Comparison of ENCODE assay signal across 8 mouse cellular contexts in genomic region chr13:41801177-41801636, GRCm38 (mm10). TPM values are rescaled to one million over a fixed set of nuclear protein-coding genes. Genes with fewer than 3 reads are reported as not detected.
DNase-seq lines count a peak whose midpoint lies in the region; ATAC-seq and TF ChIP-seq lines count a peak whose summit lies in the region.

No protein-coding gene starts in this region.

- no peaks in the 10 kb centered on the region for H3K27me3 ChIP-seq in testis, adult 2 months (ENCODE audit: control insufficient read depth, insufficient read depth, low read length)

- no peak for DNase-seq in testis, postnatal 10 days (ENCODE audit: low spot score)
- peak; percentile 8 to 15 for DNase-seq in cerebellum, postnatal 25 days
- DNase-seq in frontal cortex, postnatal 36 days (ENCODE audit: low spot score in 2 of 2) = peak; percentile 77 to 84
- peak; percentile 84 to 89 for DNase-seq in left cerebral cortex, postnatal 14 days (ENCODE audit: low spot score in 2 of 2)
- no peak for DNase-seq in gastrocnemius, adult 8-10 months (ENCODE audit: low spot score in 2 of 2)

- peak overlapping the region; percentile 57 for H3K4me3 ChIP-seq in testis, adult 2 months (ENCODE audit: control insufficient read depth, low read depth, low read length)
- H3K4me3 ChIP-seq in olfactory bulb, adult 2 months (ENCODE audit: insufficient read depth, low read depth, low read length) = no peak overlapping the region; the same call in 1 of the 2 replicates

- intact Hi-C loops in left cerebral cortex, postnatal 14 days (cut with DNase I) = no loop called here

- TF ChIP-seq POLR2A in testis, adult 2 months (IDR thresholded peaks at IDR 0.05; ENCODE audit: control insufficient read depth, low read depth, low read length) = no peak
- no peak for TF ChIP-seq POLR2A in olfactory bulb, adult 2 months (IDR thresholded peaks at IDR 0.05; ENCODE audit: insufficient read depth, low read depth, low read length)

- H3K36me3 ChIP-seq in testis, adult 2 months (ENCODE audit: control insufficient read depth, insufficient read depth, low read length) = no peaks in the 10 kb centered on the region

- no peak for TF ChIP-seq CTCF in testis, adult 2 months (IDR thresholded peaks at IDR 0.05; ENCODE audit: control insufficient read depth, insufficient read depth, insufficient replicate concordance, low read depth, low read length)
- no peak for TF ChIP-seq CTCF in olfactory bulb, adult 2 months (IDR thresholded peaks at IDR 0.05; ENCODE audit: insufficient read depth, low read depth, low read length)

- 8% methylated on average over 8 of the region's 8 CpGs for WGBS in olfactory bulb, adult 2 months

- no peak for ATAC-seq in inflammation-experienced regulatory T-cells, adult 6 months

- no peak overlapping the region for H3K27ac ChIP-seq in testis, adult 2 months (ENCODE audit: control insufficient read depth, insufficient read depth, low read depth, low read length)
- peak overlapping the region; percentile 18 for H3K27ac ChIP-seq in olfactory bulb, adult 2 months (ENCODE audit: insufficient read depth, low read depth, low read length)

- H3K4me1 ChIP-seq in testis, adult 2 months (ENCODE audit: control insufficient read depth, insufficient read depth, low read length) = peaks cover 3% of the 10 kb centered on the region; the same call in 1 of the 2 replicates
- H3K4me1 ChIP-seq in olfactory bulb, adult 2 months (ENCODE audit: control insufficient read depth, insufficient read depth, low read length) = peaks cover 19% of the 10 kb centered on the region

RNA-seq across cellular contexts. Expression of gene Adtrp, which starts 46.3 kb away (rescaled TPM):
- 46.3 and 57.1 TPM in 2 replicates for polyA plus RNA-seq in testis, adult 2 months (2012; rRNA removed)
- 1 to 10 TPM in 1 of 2 experiments, under 1 TPM in 1; 0.22 to 1.2 TPM for total RNA-seq in left cerebral cortex, postnatal 14 days (2021)
- not detected in 2 replicates for polyA plus RNA-seq in olfactory bulb, adult 2 months (2012; ENCODE audit: insufficient read depth, insufficient read length, low replicate concordance, missing spikeins)
- not detected for polyA plus RNA-seq in inflammation-experienced regulatory T-cells, adult 6 months (2017; shearing (Covaris generic))
- total RNA-seq in gastrocnemius, adult 8-10 months (2022) = under 1 TPM in 1 of 4 experiments, not detected in 3; 0.46 TPM

Comparison
In these comparisons a context has a peak if more than half of its experiments do, and no peak if none do; other contexts are left out.
1. DNase-seq: peak in cerebellum, postnatal 25 days (2 of 2), frontal cortex, postnatal 36 days (2 of 2) and left cerebral cortex, postnatal 14 days (2 of 2); none in testis, postnatal 10 days (single experiment) and gastrocnemius, adult 8-10 months (0 of 2).
2. RNA of gene Adtrp, which starts 46.3 kb away (polyA plus RNA-seq): 46.3 to 57.1 TPM in testis, adult 2 months; not detected in olfactory bulb, adult 2 months and not detected in inflammation-experienced regulatory T-cells, adult 6 months; every median in the first group is over 10 times any median in the second.